Mouse (Mus musculus) lung, postnatal 14 days (tissue): Measurements from ENCODE around the gene Gm17428.
"Not testable (repeated sequence)": the region's sequence is repeated elsewhere in the genome, so short reads cannot be mapped to it uniquely, and the experiment has no call there.

Experiments
- DNase-seq: peaks from one replicate; pipeline ENCODE4 v3.0.0; 2021

Gm17428 gene

GRCm38 (mm10) chr14:54953664-54954206 is 23.0 kb upstream of the Gm17428 start:
- no peak for DNase-seq

GRCm38 (mm10) chr14:54954474-54954873 is 22.3 kb upstream of the Gm17428 start:
- DNase-seq, result no peak

GRCm38 (mm10) chr14:54955481-54955880 is 21.3 kb upstream of the Gm17428 start:
- no peak for DNase-seq

GRCm38 (mm10) chr14:54956533-54956932 is 20.2 kb upstream of the Gm17428 start:
- DNase-seq, result no peak

- no peak for DNase-seq
Observed at GRCm38 (mm10) chr14:54958503-54958902, 18.2 kb upstream of the Gm17428 start.

- DNase-seq, result no peak
Observed at GRCm38 (mm10) chr14:54959197-54959596, 17.5 kb upstream of the Gm17428 start.

- DNase-seq, result not testable (repeated sequence)
Observed at GRCm38 (mm10) chr14:54959853-54960613, 16.7 kb upstream of the Gm17428 start.

- DNase-seq, result no peak
Observed at GRCm38 (mm10) chr14:54960769-54961168, 16.0 kb upstream of the Gm17428 start.

- DNase-seq, result no peak
Observed at GRCm38 (mm10) chr14:54961487-54961886, 15.2 kb upstream of the Gm17428 start.

- DNase-seq, result no peak
Observed at GRCm38 (mm10) chr14:54962714-54963113, 14.0 kb upstream of the Gm17428 start.

- no peak for DNase-seq
Observed at GRCm38 (mm10) chr14:54963727-54964126, 13.0 kb upstream of the Gm17428 start.

GRCm38 (mm10) chr14:54965044-54965443 is 11.7 kb upstream of the Gm17428 start:
- no peak for DNase-seq

GRCm38 (mm10) chr14:54965631-54966030 is 11.1 kb upstream of the Gm17428 start:
- DNase-seq, result no peak

- DNase-seq, result no peak
Observed at GRCm38 (mm10) chr14:54966320-54966977, 10.3 kb upstream of the Gm17428 start, which contains the start of gene Myh6. Myh6 (minus strand) TSS chr14:54966927.

- DNase-seq, result no peak
Observed at GRCm38 (mm10) chr14:54967874-54968273, 8.9 kb upstream of the Gm17428 start.

GRCm38 (mm10) chr14:54968344-54968743 is 8.4 kb upstream of the Gm17428 start:
- DNase-seq, result no peak

GRCm38 (mm10) chr14:54972786-54973185 is 3.9 kb upstream of the Gm17428 start:
- DNase-seq, result not testable (repeated sequence)

- no peak for DNase-seq
Observed at GRCm38 (mm10) chr14:54974068-54974791, 2.5 kb upstream of the Gm17428 start.

GRCm38 (mm10) chr14:54978664-54979063 is 1.9 kb downstream of the Gm17428 start:
- DNase-seq, result no peak

GRCm38 (mm10) chr14:54981934-54982333 is 5.2 kb downstream of the Gm17428 start:
- no peak for DNase-seq

GRCm38 (mm10) chr14:54988350-54988874 is 11.7 kb downstream of the Gm17428 start:
- DNase-seq, result not testable (repeated sequence)

- no peak for DNase-seq
Observed at GRCm38 (mm10) chr14:54988882-54989281, 12.1 kb downstream of the Gm17428 start.

GRCm38 (mm10) chr14:54989886-54990441 is 13.2 kb downstream of the Gm17428 start:
- no peak for DNase-seq
